Mouse (Mus musculus): Measurements from ENCODE around the gene Gpn1. TPM values are rescaled to one million over a fixed set of nuclear protein-coding genes. Genes with fewer than 3 reads are reported as not detected.

The Gpn1 gene
- polyA plus RNA-seq, 1 experiment from 2014 or later: 54.5 TPM

Other genes with a start within 250 kb of the Gpn1 start
- gene Krtcap3, start 243.1 kb upstream of the Gpn1 start, polyA plus RNA-seq (2015; fragmentation: Nextera tagmentation; extraction: Ambion mirVana): 66.8 and 70.0 TPM in 2 replicates
- 20.1 and 21.4 TPM in 2 replicates for gene Ift172, start 203.6 kb upstream of the Gpn1 start, polyA plus RNA-seq (2015; fragmentation: Nextera tagmentation; extraction: Ambion mirVana)
- gene Fndc4, start 198.7 kb upstream of the Gpn1 start, polyA plus RNA-seq (2015; fragmentation: Nextera tagmentation; extraction: Ambion mirVana): 27.9 and 29.6 TPM in 2 replicates
- gene Gckr, start 197.3 kb upstream of the Gpn1 start, polyA plus RNA-seq (2015; fragmentation: Nextera tagmentation; extraction: Ambion mirVana): 0.52 and 0.54 TPM in 2 replicates
- 37.6 and 40.1 TPM in 2 replicates for gene Zfp512, start 42.3 kb upstream of the Gpn1 start, polyA plus RNA-seq (2015; fragmentation: Nextera tagmentation; extraction: Ambion mirVana)
- not detected in 2 replicates for gene 4930548H24Rik, start 9.0 kb upstream of the Gpn1 start, polyA plus RNA-seq (2015; fragmentation: Nextera tagmentation; extraction: Ambion mirVana)
- 25.5 and 27.8 TPM in 2 replicates for gene Slc4a1ap, start 32.3 kb downstream of the Gpn1 start, polyA plus RNA-seq (2015; fragmentation: Nextera tagmentation; extraction: Ambion mirVana)
- 18.1 TPM in 2 replicates for gene Supt7l, start 33.1 kb downstream of the Gpn1 start, polyA plus RNA-seq (2015; fragmentation: Nextera tagmentation; extraction: Ambion mirVana)
- gene Mrpl33, start 102.2 kb downstream of the Gpn1 start, polyA plus RNA-seq (2015; fragmentation: Nextera tagmentation; extraction: Ambion mirVana): 321 and 322 TPM in 2 replicates
- 15.4 and 16.6 TPM in 2 replicates for gene Rbks, start 202.9 kb downstream of the Gpn1 start, polyA plus RNA-seq (2015; fragmentation: Nextera tagmentation; extraction: Ambion mirVana)
- gene Babam2, start 202.9 kb downstream of the Gpn1 start, polyA plus RNA-seq (2015; fragmentation: Nextera tagmentation; extraction: Ambion mirVana): 70.9 and 78.7 TPM in 2 replicates